Mouse (Mus musculus) liver, adult 2 months (tissue): ENCODE measurements around the gene Ak5.

Experiments
- CTCF ChIP-seq: fragments of 200-500 bp; IDR thresholded peaks from 2 replicates; pipeline ENCODE4 v1.5.1; 2011; ENCODE audit warnings: low read depth, low read length, control low read depth
- POLR2A ChIP-seq: fragments of 200-500 bp; IDR thresholded peaks from 2 replicates; pipeline ENCODE4 v1.6.1; 2011; ENCODE audit warnings: low read length, control low read depth; ENCODE audit not compliant: insufficient read depth; ENCODE audit errors: extremely low read depth

GRCm38 (mm10) chr3:152483800-152484199 is 184.4 kb downstream of the Ak5 start:
- TF ChIP-seq CTCF, result no peak
- no peak for TF ChIP-seq POLR2A
